ENCODE assay signal across 12 mouse cellular contexts in the genomic region with DNA sequence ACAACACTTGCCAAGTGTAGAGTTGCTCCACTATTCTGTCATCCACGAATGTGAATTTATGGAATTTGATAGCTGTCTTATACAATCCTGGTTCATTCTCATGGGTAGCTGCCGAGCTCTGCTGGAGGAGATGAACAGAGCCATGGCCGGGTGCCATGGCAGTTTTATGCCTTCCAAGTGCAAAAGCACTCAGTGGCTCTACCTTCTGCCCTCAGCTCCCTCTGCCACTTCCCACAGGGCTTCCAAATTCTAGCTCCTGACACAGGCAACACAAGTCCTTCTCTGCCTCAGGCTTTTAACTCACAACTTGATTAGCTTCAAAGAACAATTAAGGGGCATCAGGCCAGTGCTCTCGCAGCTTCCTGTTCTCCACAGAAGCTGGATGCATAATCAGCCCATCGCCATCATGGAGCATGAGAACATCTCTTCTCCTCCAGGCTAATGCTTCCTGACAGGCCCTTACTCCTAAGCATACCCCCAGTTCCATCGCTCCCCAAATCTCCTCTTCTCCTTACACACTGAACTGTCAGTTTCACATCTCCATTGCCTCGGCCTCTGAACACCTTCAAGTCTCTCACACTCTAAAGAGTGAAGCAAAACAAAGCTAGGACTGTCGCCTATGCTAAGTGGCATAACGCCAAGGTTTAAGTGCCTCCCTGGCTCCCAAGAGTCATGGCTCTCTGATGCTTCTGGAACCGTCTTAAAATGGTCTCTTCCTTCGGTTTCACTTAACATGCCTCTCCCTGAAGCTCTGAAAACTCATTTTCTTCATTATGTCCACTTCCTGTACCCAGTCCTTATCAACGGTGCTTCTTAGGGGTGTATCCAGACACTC.
DNase-seq lines count a peak whose midpoint lies in the region; ATAC-seq and TF ChIP-seq lines count a peak whose summit lies in the region.
"Had no signal": no experiment of that assay in that cellular context is flagged by ENCODE, and none has a peak within 500 bp of the region (broad histone marks: within the 10 kb centered on the region; RNA-seq: fewer than 3 reads in every experiment).

No protein-coding gene starts in this region.

- no peak overlapping the region for H3K4me2 ChIP-seq in lung, postnatal 0 days (replicated peaks; ENCODE audit: low read depth, low read length)
- H3K4me2 ChIP-seq: heart, embryonic 11.5 days; limb, embryonic 13.5 days had no signal

- TF ChIP-seq EP300 in lung, postnatal 0 days (IDR thresholded peaks at IDR 0.05), result no peak

- H3K4me1 ChIP-seq in heart, embryonic 10.5 days, result peaks cover 14% of the 10 kb centered on the region
- H3K4me1 ChIP-seq in lung, postnatal 0 days (ENCODE audit: insufficient read depth, low read depth, low read length), result peaks cover 10% of the 10 kb centered on the region; the same call in 1 of the 2 replicates

- H3K27ac ChIP-seq in heart, embryonic 10.5 days, result no peak overlapping the region
- no peak overlapping the region for H3K27ac ChIP-seq in lung, postnatal 0 days (ENCODE audit: low read length)
- H3K27ac ChIP-seq: kidney, postnatal 0 days; limb, embryonic 13.5 days had no signal

- H3K4me3 ChIP-seq in heart, embryonic 10.5 days, result no peak overlapping the region
- H3K4me3 ChIP-seq in lung, postnatal 0 days (ENCODE audit: low read depth, low read length), result no peak overlapping the region
- H3K4me3 ChIP-seq: limb, embryonic 13.5 days; myocyte had no signal

- no peak for TF ChIP-seq CTCF in lung, postnatal 0 days (IDR thresholded peaks at IDR 0.05)

- H3K36me3 ChIP-seq in heart, embryonic 10.5 days, result peaks cover 5% of the 10 kb centered on the region; the same call in 1 of the 2 replicates
- no peaks in the 10 kb centered on the region for H3K36me3 ChIP-seq in lung, postnatal 0 days (ENCODE audit: insufficient read depth, low read length)
- H3K36me3 ChIP-seq: limb, embryonic 13.5 days had no signal

- no peaks in the 10 kb centered on the region for H3K9me3 ChIP-seq in heart, embryonic 10.5 days
- no peaks in the 10 kb centered on the region for H3K9me3 ChIP-seq in lung, postnatal 0 days (ENCODE audit: low read length)

- H3K27me3 ChIP-seq in heart, embryonic 10.5 days (ENCODE audit: insufficient read depth, poor library complexity, severe bottlenecking), result no peaks in the 10 kb centered on the region
- H3K27me3 ChIP-seq in lung, postnatal 0 days (replicated peaks; ENCODE audit: insufficient read depth, low read length), result no peaks in the 10 kb centered on the region
- H3K27me3 ChIP-seq: limb, embryonic 13.5 days had no signal

- no peak overlapping the region for H3K9ac ChIP-seq in lung, postnatal 0 days (replicated peaks; ENCODE audit: low read depth)
- H3K9ac ChIP-seq: limb, embryonic 13.5 days had no signal

- 80% methylated on average over 12 of the region's 12 CpGs for WGBS in heart, embryonic 10.5 days
- 56% methylated on average over 12 of the region's 12 CpGs for WGBS in lung, postnatal 0 days

- peak; percentile 23 for DNase-seq in heart, postnatal 4 days
- no peak for DNase-seq in heart, embryonic 10.5 days (ENCODE audit: low spot score)
- DNase-seq in Muller cell, postnatal 12 days (ENCODE audit: inconsistent ontology term), result peak; percentile 64
- DNase-seq in cerebellum, adult 18-20 months, result peak; percentile 78 to 79
- peak; percentile 44 for DNase-seq in lung, postnatal 0 days (ENCODE audit: low spot score)
- no peak for DNase-seq in urinary bladder, postnatal 14 days (ENCODE audit: low spot score)
- no peak for DNase-seq in layer of hippocampus, adult 9-10 months (ENCODE audit: low spot score)
- DNase-seq: adrenal gland, adult 2 months had no signal

- ATAC-seq in lung, postnatal 0 days, result no peak

Comparison
In these comparisons a context has a peak if more than half of its experiments do, and no peak if none do; other contexts are left out.
1. DNase-seq: peak in heart, postnatal 4 days (single experiment), Muller cell, postnatal 12 days (single experiment), cerebellum, adult 18-20 months (2 of 2) and lung, postnatal 0 days (single experiment); none in heart, embryonic 10.5 days (single experiment), urinary bladder, postnatal 14 days (single experiment) and layer of hippocampus, adult 9-10 months (single experiment).